Mouse (Mus musculus) liver, embryonic 14.5 days (tissue): ENCODE measurements around the gene Gm15557. TPM values are rescaled to one million over a fixed set of nuclear protein-coding genes. Genes with fewer than 3 reads are reported as not detected.

Experiments
- ATAC-seq: fragments of 200-750 bp; cut with Nextera tagmentation; 2 replicates; pipeline ENCODE4 v1.8.0; 2017; ENCODE audit warnings: moderate number of reproducible peaks, mild to moderate bottlenecking, moderate library complexity; ENCODE audit not compliant: insufficient read depth
- DNase-seq, 3 experiments: peaks; one replicate each; pipeline ENCODE4 v3.0.0-alpha.2; 2012 to 2013; ENCODE audit warnings: low read depth in 3 of 3, low spot score in 3 of 3
- H3K27ac ChIP-seq: fragments of 300-500 bp; sonication (generic); 2 replicates; pipeline ENCODE4 v1.5.1; 2014; ENCODE audit warnings: moderate library complexity, mild to moderate bottlenecking, control low read depth, inconsistent platforms
- H3K27me3 ChIP-seq: fragments of 300-500 bp; sonication (generic); 2 replicates; pipeline ENCODE4 v1.6.1; 2014; ENCODE audit warnings: mild to moderate bottlenecking, low read length, moderate library complexity; ENCODE audit not compliant: control insufficient read depth, insufficient read depth
- H3K36me3 ChIP-seq: fragments of 300-500 bp; sonication (generic); replicated peaks from 2 replicates; pipeline ENCODE4 v1.6.1; 2014; ENCODE audit warnings: low read depth; ENCODE audit not compliant: control insufficient read depth, insufficient read depth
- H3K4me1 ChIP-seq, 2 experiments: fragments of 200-500 bp in 1 of 2; fragments of 300-500 bp in 1 of 2; sonication (generic) in 1 of 2; replicated peaks; 2 replicates each; pipeline ENCODE4 v1.6.1; 2012 to 2014; ENCODE audit warnings: antibody characterized with exemption in 1 of 2, inconsistent platforms in 1 of 2, low read length in 1 of 2; ENCODE audit not compliant: control insufficient read depth in 2 of 2, insufficient read depth in 2 of 2
- H3K4me2 ChIP-seq: fragments of 300-500 bp; sonication (generic); 2 replicates; pipeline ENCODE4 v1.6.1; 2014; ENCODE audit warnings: low read depth, mild to moderate bottlenecking, control low read depth, moderate library complexity
- H3K4me3 ChIP-seq, 2 experiments: fragments of 200-500 bp in 1 of 2; fragments of 300-500 bp in 1 of 2; sonication (generic) in 1 of 2; 2 replicates each; pipeline ENCODE4 v1.5.1; 2012 to 2014; ENCODE audit warnings: low read depth in 2 of 2, low read length in 2 of 2, mild to moderate bottlenecking in 2 of 2, control low read depth in 1 of 2, inconsistent platforms in 1 of 2, moderate library complexity in 1 of 2; ENCODE audit not compliant: insufficient read depth in 1 of 2
- H3K9ac ChIP-seq: fragments of 300-500 bp; sonication (generic); replicated peaks from 2 replicates; pipeline ENCODE4 v1.6.1; 2014; ENCODE audit warnings: mild to moderate bottlenecking, control low read depth, moderate library complexity
- H3K9me3 ChIP-seq: fragments of 300-500 bp; sonication (generic); 2 replicates; pipeline ENCODE4 v1.6.1; 2016; ENCODE audit warnings: low read length, mixed read lengths; ENCODE audit not compliant: control insufficient read depth
- CTCF ChIP-seq: IDR thresholded peaks from 2 replicates; pipeline ENCODE4 v1.5.1; 2016; ENCODE audit warnings: antibody characterized with exemption, low read depth, control low read depth
- EP300 ChIP-seq: IDR thresholded peaks from 2 replicates; pipeline ENCODE4 v1.6.1; 2016; ENCODE audit warnings: antibody characterized with exemption, low read depth
- WGBS: fragments of 180-500 bp; shearing (Covaris S2); extraction: QIAGEN DNeasy Blood & Tissue Kit; methylation state at CpG from one replicate; pipeline ENCODE4 v1.1.7; 2014; ENCODE audit not compliant: insufficient replicate concordance; 5-methylcytosine and 5-hydroxymethylcytosine counted together
- polyA plus RNA-seq, 2 experiments: library from polyadenylated mRNA; depleted of rRNA in 1 of 2; stranded (reverse) in 1 of 2; unstranded in 1 of 2; fragments of >200 nt; fragmentation: Nextera tagmentation in 1 of 2; extraction: Ambion mirVana in 1 of 2; gene quantifications; 2 replicates each; pipeline versions ENCODE4 v1.2.1 to v1.2.3; 2012 to 2014

Gene Gm15557
- polyA plus RNA-seq, 2 experiments: not detected

DNA sequence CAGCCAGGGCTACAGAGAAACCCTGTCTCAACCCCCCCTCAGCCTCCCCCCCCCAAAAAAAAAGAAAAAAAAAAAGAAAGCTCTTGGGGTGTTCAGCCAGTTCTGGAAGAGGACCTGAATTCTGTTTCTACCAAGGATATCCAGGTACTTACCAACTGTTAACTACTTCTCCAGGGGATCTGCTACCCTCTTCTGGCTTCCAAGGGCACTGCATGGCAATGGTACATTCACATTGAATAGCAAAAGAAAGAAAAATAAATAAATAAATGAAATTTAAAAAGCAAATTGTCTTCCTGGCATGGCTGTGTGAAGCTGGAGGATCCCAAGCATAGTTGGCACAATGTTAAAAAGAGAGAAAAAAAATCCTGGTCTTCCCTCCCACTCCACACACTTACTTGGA is 11.5 kb downstream of the Gm15557 start:
- TF ChIP-seq EP300 (no peak), CTCF (peak; percentile 62)
- Histone ChIP-seq H3K4me1 (peaks cover 7 to 14% of the 10 kb centered on the region in 2 experiments; a peak in 3 of 4 replicates), H3K9me3 (no peaks in the 10 kb centered on the region), H3K9ac (no peak overlapping the region), H3K4me2 (no peak overlapping the region), H3K27me3 (no peaks in the 10 kb centered on the region; the same call in 1 of the 2 replicates), H3K27ac (no peak overlapping the region), H3K4me3 (no peak overlapping the region), H3K36me3 (no peaks in the 10 kb centered on the region)
- no peak for ATAC-seq
- DNase-seq: peak in 1 of 3 experiments; percentile 33

GRCm38 (mm10) chr2:155956134-155957059 is 15.9 kb downstream of the Gm15557 start, which contains the start of gene Cep250:
Cep250 (plus strand) TSS chr2:155956458.
- Histone ChIP-seq H3K27me3 (no peaks in the 10 kb centered on the region; the same call in 1 of the 2 replicates), H3K9me3 (no peaks in the 10 kb centered on the region), H3K9ac (peak within 1 kb of the TSS; percentile 94), H3K4me3 (peak within 1 kb of the TSS; percentile 77 to 97), H3K27ac (peak within 1 kb of the TSS; percentile 78), H3K4me2 (peak within 1 kb of the TSS; percentile 94), H3K4me1 (peaks cover 4% of the 10 kb centered on the region in 2 experiments; a peak in 2 of 4 replicates), H3K36me3 (no peaks in the 10 kb centered on the region)
- DNase-seq: peak; percentile 78 to 89 (median 81)
- WGBS: under 1% methylated on average over 59 of the region's 59 CpGs
- TF ChIP-seq EP300 (no peak), CTCF (no peak)
- ATAC-seq: peak; percentile 100

DNA sequence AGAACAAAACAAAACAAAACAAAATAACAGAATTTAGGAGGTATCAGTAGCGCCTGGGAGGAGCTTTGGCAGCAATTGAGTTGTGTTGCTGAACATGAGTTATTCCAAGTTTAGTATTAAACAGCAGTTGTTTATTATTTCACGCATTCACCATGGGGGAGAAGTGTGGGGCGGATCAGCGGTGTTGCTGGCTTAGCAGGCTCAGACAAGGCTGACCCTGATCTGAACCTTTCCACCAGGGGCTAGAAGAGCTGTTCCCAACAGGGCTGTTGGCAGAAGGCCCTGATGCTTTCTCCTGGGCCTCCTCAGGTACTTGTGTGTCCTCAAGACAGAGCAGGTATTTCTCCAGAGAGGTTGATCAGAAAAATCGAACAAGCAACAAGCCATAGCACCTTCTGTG is 19.5 kb downstream of the Gm15557 start:
- Histone ChIP-seq H3K36me3 (no peaks in the 10 kb centered on the region; the same call in 1 of the 2 replicates), H3K9me3 (no peaks in the 10 kb centered on the region), H3K4me3 (no peak overlapping the region), H3K27ac (no peak overlapping the region), H3K4me1 (peaks cover 2 to 4% of the 10 kb centered on the region in 2 experiments; a peak in 2 of 4 replicates), H3K27me3 (no peaks in the 10 kb centered on the region), H3K9ac (no peak overlapping the region), H3K4me2 (no peak overlapping the region)
- WGBS: 82% methylated on average over 5 of the region's 5 CpGs
- DNase-seq (no peak), ATAC-seq (no peak)
- TF ChIP-seq CTCF (no peak), EP300 (no peak)

DNA sequence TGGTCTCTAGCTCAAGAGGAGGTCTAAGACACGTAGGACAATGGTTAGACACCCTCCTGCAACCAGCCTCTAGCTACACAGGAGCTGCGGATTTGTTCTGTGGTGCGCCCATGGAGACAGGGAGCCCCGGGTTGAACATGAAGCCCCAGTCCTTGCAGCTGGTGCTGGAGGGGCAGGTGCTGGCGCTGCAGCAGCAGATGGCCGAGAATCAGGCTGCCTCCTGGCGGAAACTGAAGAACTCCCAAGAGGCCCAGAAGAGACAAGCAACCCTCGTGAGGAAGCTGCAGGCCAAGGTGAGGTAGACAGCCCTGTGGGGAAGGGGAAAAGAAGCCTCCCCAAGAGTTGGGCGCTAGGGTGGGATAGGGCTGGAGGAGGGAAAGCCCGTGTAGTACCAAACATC is 21.3 kb downstream of the Gm15557 start:
- Histone ChIP-seq H3K4me1 (peaks cover 0 to 4% of the 10 kb centered on the region in 2 experiments; a peak in 1 of 4 replicates), H3K27ac (no peak overlapping the region), H3K9me3 (no peaks in the 10 kb centered on the region), H3K36me3 (no peaks in the 10 kb centered on the region; the same call in none of the 2 replicates), H3K27me3 (no peaks in the 10 kb centered on the region), H3K4me2 (no peak overlapping the region), H3K4me3 (no peak overlapping the region), H3K9ac (no peak overlapping the region)
- DNase-seq: no peak
- no peak for ATAC-seq
- 78% methylated on average over 10 of the region's 10 CpGs for WGBS
- TF ChIP-seq CTCF (no peak), EP300 (no peak)

DNA sequence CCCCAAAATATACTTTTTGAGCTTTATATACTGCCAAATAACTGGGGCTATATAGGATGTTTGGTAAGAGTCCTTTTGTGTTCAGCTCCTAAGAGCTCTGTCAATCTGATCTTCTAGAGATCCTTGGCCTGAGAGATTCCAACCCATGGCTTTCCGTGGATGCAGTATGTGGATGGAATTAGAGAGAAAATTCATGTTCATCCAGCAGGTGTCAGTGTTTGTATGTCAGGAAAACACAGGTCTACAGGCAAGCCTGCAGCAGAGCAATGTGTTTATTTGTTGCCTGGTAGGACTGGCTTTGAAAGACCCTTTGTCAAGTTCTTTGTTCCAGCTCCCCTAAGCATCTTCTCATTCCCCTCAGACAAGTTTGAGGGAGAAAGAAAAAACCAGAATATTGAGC is 22.5 kb downstream of the Gm15557 start:
- Histone ChIP-seq H3K9ac (no peak overlapping the region), H3K4me2 (no peak overlapping the region), H3K4me3 (no peak overlapping the region), H3K36me3 (peaks cover 7% of the 10 kb centered on the region), H3K27ac (no peak overlapping the region), H3K4me1 (no peaks in the 10 kb centered on the region), H3K9me3 (no peaks in the 10 kb centered on the region), H3K27me3 (no peaks in the 10 kb centered on the region)
- DNase-seq: peak in 1 of 3 experiments; percentile 32
- 71% methylated on average over 1 of the region's 1 CpGs for WGBS
- ATAC-seq: no peak
- peak; percentile 63; the same call in 1 of the 2 replicates for TF ChIP-seq CTCF
- no peak for TF ChIP-seq EP300
